Mouse (Mus musculus) neural tube, embryonic 12.5 days (tissue): ENCODE data around the gene Gzme. TPM values are rescaled to one million over a fixed set of nuclear protein-coding genes. Genes with fewer than 3 reads are reported as not detected.

ENCODE experiments used
- ATAC-seq: fragments of 200-750 bp; cut with Nextera tagmentation; 2 replicates; pipeline ENCODE4 v1.8.0; 2017; ENCODE audit warnings: low read depth, mild to moderate bottlenecking, moderate TSS enrichment, moderate library complexity; ENCODE audit not compliant: low FRiP score
- H3K27ac ChIP-seq: fragments of 300-500 bp; sonication (generic); 2 replicates; pipeline ENCODE4 v1.5.1; 2016
- H3K27me3 ChIP-seq: fragments of 300-500 bp; sonication (generic); replicated peaks from 2 replicates; pipeline ENCODE4 v1.6.1; 2016; ENCODE audit warnings: mild to moderate bottlenecking
- H3K36me3 ChIP-seq: fragments of 300-500 bp; sonication (generic); 2 replicates; pipeline ENCODE4 v1.6.1; 2016; ENCODE audit warnings: mild to moderate bottlenecking
- H3K4me1 ChIP-seq: fragments of 300-500 bp; sonication (generic); 2 replicates; pipeline ENCODE4 v1.6.1; 2016
- H3K4me2 ChIP-seq: fragments of 300-500 bp; sonication (generic); replicated peaks from 2 replicates; pipeline ENCODE4 v1.6.1; 2016; ENCODE audit warnings: mild to moderate bottlenecking
- H3K4me3 ChIP-seq: fragments of 300-500 bp; sonication (generic); 2 replicates; pipeline ENCODE4 v1.5.1; 2016
- H3K9ac ChIP-seq: fragments of 300-500 bp; sonication (generic); 2 replicates; pipeline ENCODE4 v1.6.1; 2016; ENCODE audit warnings: mild to moderate bottlenecking
- H3K9me3 ChIP-seq: fragments of 300-500 bp; sonication (generic); 2 replicates; pipeline ENCODE4 v1.6.1; 2016; ENCODE audit warnings: mild to moderate bottlenecking
- WGBS: fragments of 180-500 bp; shearing (Covaris S2); methylation state at CpG from one replicate; pipeline ENCODE4 v1.1.7; 2016; 5-methylcytosine and 5-hydroxymethylcytosine counted together
- microRNA-seq: library from miRNA; unstranded; fragments of <30 nt; microRNA quantifications from one replicate; pipeline ENCODE4, GENCODE M21; 2017
- polyA plus RNA-seq: library from polyadenylated mRNA; unstranded; fragments of >200 nt; fragmentation: Nextera tagmentation; extraction: Ambion mirVana; gene quantifications from 2 replicates; pipeline ENCODE4 v1.2.1, GENCODE M21; 2016

Gene Gzme
- polyA plus RNA-seq, 1 experiment from 2014 or later, result not detected

- no peak within 1 kb of the TSS for H3K4me3 ChIP-seq
- no peak for ATAC-seq
- WGBS, result 83% methylated on average over 10 of the region's 10 CpGs
- no peak within 1 kb of the TSS for H3K27ac ChIP-seq
- no peak within 1 kb of the TSS for H3K4me2 ChIP-seq
- H3K27me3 ChIP-seq, result no peaks in the 10 kb centered on the region
- H3K4me1 ChIP-seq, result no peaks in the 10 kb centered on the region
- no peak within 1 kb of the TSS for H3K9ac ChIP-seq
- H3K9me3 ChIP-seq, result no peaks in the 10 kb centered on the region
- no peaks in the 10 kb centered on the region for H3K36me3 ChIP-seq
Measured at GRCm38 (mm10) chr14:56102386-56102785, 18.0 kb downstream of the Gzme start, which contains the start of gene Ctsg. Gene Ctsg (minus strand): TSS chr14:56102574.

- no peak for ATAC-seq
- H3K4me2 ChIP-seq, result no peak overlapping the region
- H3K36me3 ChIP-seq, result no peaks in the 10 kb centered on the region
- no peaks in the 10 kb centered on the region for H3K4me1 ChIP-seq
- WGBS, result 75% methylated on average over 4 of the region's 4 CpGs
- H3K4me3 ChIP-seq, result no peak overlapping the region
- H3K27ac ChIP-seq, result no peak overlapping the region
- H3K9ac ChIP-seq, result no peak overlapping the region
- H3K9me3 ChIP-seq, result no peaks in the 10 kb centered on the region
- H3K27me3 ChIP-seq, result no peaks in the 10 kb centered on the region
Measured at GRCm38 (mm10) chr14:56098940-56099339, 21.5 kb downstream of the Gzme start.

DNA sequence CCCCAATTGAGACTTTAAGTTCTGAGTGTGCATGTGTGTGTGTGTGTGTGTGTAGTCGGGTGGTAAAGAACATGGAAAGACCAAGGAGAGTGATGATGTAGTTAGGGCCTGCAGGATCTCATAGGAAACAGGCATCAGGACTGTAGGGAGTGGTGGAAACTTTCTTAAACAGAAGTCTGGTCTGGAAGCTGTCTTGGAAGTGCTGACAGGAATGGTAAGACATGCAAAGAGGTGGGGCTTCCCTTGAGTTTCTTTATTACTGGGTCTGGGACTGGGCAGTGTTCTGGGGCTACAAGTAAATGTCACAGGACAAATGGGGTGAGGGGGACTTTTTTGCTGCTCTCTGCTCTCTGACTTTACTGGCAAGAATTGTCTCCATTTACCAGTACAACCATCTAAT is 22.8 kb downstream of the Gzme start:
- no peak for ATAC-seq
- no peaks in the 10 kb centered on the region for H3K27me3 ChIP-seq
- H3K9me3 ChIP-seq, result no peaks in the 10 kb centered on the region
- no peak overlapping the region for H3K27ac ChIP-seq
- H3K9ac ChIP-seq, result no peak overlapping the region
- H3K4me2 ChIP-seq, result no peak overlapping the region
- WGBS, result 91% methylated on average over 1 of the region's 1 CpGs
- no peaks in the 10 kb centered on the region for H3K4me1 ChIP-seq
- H3K36me3 ChIP-seq, result no peaks in the 10 kb centered on the region
- H3K4me3 ChIP-seq, result no peak overlapping the region

- H3K4me3 ChIP-seq, result no peak overlapping the region
- H3K9ac ChIP-seq, result no peak overlapping the region
- 78% methylated on average over 2 of the region's 2 CpGs for WGBS
- ATAC-seq, result no peak
- H3K4me1 ChIP-seq, result no peaks in the 10 kb centered on the region
- H3K36me3 ChIP-seq, result no peaks in the 10 kb centered on the region
- H3K4me2 ChIP-seq, result no peak overlapping the region
- H3K27ac ChIP-seq, result no peak overlapping the region
- no peaks in the 10 kb centered on the region for H3K9me3 ChIP-seq
- no peaks in the 10 kb centered on the region for H3K27me3 ChIP-seq
Measured at GRCm38 (mm10) chr14:56093353-56093752, 27.1 kb downstream of the Gzme start.

- Histone ChIP-seq H3K9ac (no peak overlapping the region), H3K9me3 (no peaks in the 10 kb centered on the region), H3K4me1 (no peaks in the 10 kb centered on the region), H3K4me3 (no peak overlapping the region), H3K4me2 (no peak overlapping the region), H3K27ac (no peak overlapping the region), H3K27me3 (no peaks in the 10 kb centered on the region), H3K36me3 (no peaks in the 10 kb centered on the region)
- WGBS, result 78% methylated on average over 3 of the region's 3 CpGs
- no peak for ATAC-seq
Measured at GRCm38 (mm10) chr14:56086711-56087110, 33.7 kb downstream of the Gzme start.

GRCm38 (mm10) chr14:56085167-56085566 is 35.3 kb downstream of the Gzme start, which contains the start of gene Mcpt8:
Gene Mcpt8 (minus strand): TSS chr14:56085273.
- H3K4me1 ChIP-seq, result no peaks in the 10 kb centered on the region
- WGBS, result 98% methylated on average over 2 of the region's 2 CpGs
- no peak within 1 kb of the TSS for H3K9ac ChIP-seq
- ATAC-seq, result no peak
- H3K27me3 ChIP-seq, result no peaks in the 10 kb centered on the region
- no peaks in the 10 kb centered on the region for H3K9me3 ChIP-seq
- H3K4me3 ChIP-seq, result no peak within 1 kb of the TSS
- no peak within 1 kb of the TSS for H3K4me2 ChIP-seq
- H3K27ac ChIP-seq, result no peak within 1 kb of the TSS
- H3K36me3 ChIP-seq, result no peaks in the 10 kb centered on the region

GRCm38 (mm10) chr14:56082016-56082415 is 38.4 kb downstream of the Gzme start:
- no peaks in the 10 kb centered on the region for H3K9me3 ChIP-seq
- H3K4me2 ChIP-seq, result no peak overlapping the region
- H3K9ac ChIP-seq, result no peak overlapping the region
- no peak overlapping the region for H3K4me3 ChIP-seq
- WGBS, result 80% methylated on average over 4 of the region's 4 CpGs
- no peak for ATAC-seq
- no peaks in the 10 kb centered on the region for H3K4me1 ChIP-seq
- no peaks in the 10 kb centered on the region for H3K27me3 ChIP-seq
- no peaks in the 10 kb centered on the region for H3K36me3 ChIP-seq
- H3K27ac ChIP-seq, result no peak overlapping the region

Small RNA genes lying within 50 kb of the gene (microRNA-seq; reads per million reads assigned to microRNA genes)
- gene Mir6949, result not detected

Other genes starting within 250 kb of the Gzme start
- gene Cbln3, start 236.2 kb downstream of the Gzme start, polyA plus RNA-seq, result 0.25 and 0.28 TPM in 2 replicates
- gene Khnyn, start 235.7 kb downstream of the Gzme start, polyA plus RNA-seq, result 18.3 and 19.7 TPM in 2 replicates
- 59.9 and 66.0 TPM in 2 replicates for gene Sdr39u1, start 220.3 kb downstream of the Gzme start, polyA plus RNA-seq
- not detected in 2 replicates for gene Cma1, start 175.9 kb downstream of the Gzme start, polyA plus RNA-seq
- gene Cma2, start 169.6 kb downstream of the Gzme start, polyA plus RNA-seq, result not detected in 2 replicates
- not detected in 2 replicates for gene Mcpt1, start 102.7 kb downstream of the Gzme start, polyA plus RNA-seq
- gene Mcpt9, start 90.1 kb downstream of the Gzme start, polyA plus RNA-seq, result not detected in 2 replicates
- gene Mcpt2, start 78.6 kb downstream of the Gzme start, polyA plus RNA-seq, result not detected in 2 replicates
- not detected in 2 replicates for gene Mcpt4, start 58.3 kb downstream of the Gzme start, polyA plus RNA-seq
- gene Mcpt8, start 35.4 kb downstream of the Gzme start, polyA plus RNA-seq, result not detected in 2 replicates
- gene Ctsg, start 18.1 kb downstream of the Gzme start, polyA plus RNA-seq, result not detected in 2 replicates
- gene Gzmd, start 12.0 kb upstream of the Gzme start, polyA plus RNA-seq, result not detected in 2 replicates
- not detected in 2 replicates for gene Gzmg, start 39.0 kb upstream of the Gzme start, polyA plus RNA-seq
- not detected in 2 replicates for gene Gzmn, start 54.0 kb upstream of the Gzme start, polyA plus RNA-seq
- not detected in 2 replicates for gene Gzmf, start 90.8 kb upstream of the Gzme start, polyA plus RNA-seq
- gene Gzmc, start 114.0 kb upstream of the Gzme start, polyA plus RNA-seq, result not detected in 2 replicates
- not detected in 2 replicates for gene Gzmb, start 141.6 kb upstream of the Gzme start, polyA plus RNA-seq
- gene Atp12a, start 244.4 kb upstream of the Gzme start, polyA plus RNA-seq, result not detected in 2 replicates